Mouse (Mus musculus): ENCODE measurements around the gene Lsamp. TPM values are rescaled to one million over a fixed set of nuclear protein-coding genes. Genes with fewer than 3 reads are reported as not detected.

Gene Lsamp
- polyA plus RNA-seq, 1 experiment from 2014 or later, result 30.5 TPM

DNA sequence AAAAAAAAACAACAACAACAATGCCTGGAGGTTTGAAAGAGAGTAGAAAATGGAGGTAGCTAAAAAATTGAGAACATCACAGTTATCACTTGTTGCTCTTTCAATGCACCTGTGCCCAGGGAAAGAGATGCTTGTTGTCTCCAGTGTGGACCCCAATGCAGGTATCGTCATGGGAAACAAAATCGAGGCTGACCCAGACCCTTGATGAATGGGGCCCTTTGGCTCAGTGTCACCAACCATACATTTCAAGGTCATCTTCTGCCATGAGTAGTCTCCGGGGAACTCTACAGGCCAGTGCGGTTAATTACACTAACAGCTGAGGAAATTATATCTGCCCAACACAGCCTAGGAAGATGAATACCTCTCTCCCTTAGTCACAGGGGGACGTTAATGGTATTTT, 1023.4 kb downstream of the Lsamp start:
- Histone ChIP-seq H3K4me1 (no peaks in the 10 kb centered on the region), H3K36me3 (no peaks in the 10 kb centered on the region), H3K27me3 (no peaks in the 10 kb centered on the region), H3K4me3 (no peak overlapping the region), H3K9ac (replicated peaks) (no peak overlapping the region), H3K9me3 (no peaks in the 10 kb centered on the region), H3K27ac (replicated peaks) (no peak overlapping the region), H3K4me2 (replicated peaks) (no peak overlapping the region)
- WGBS, result 74% methylated on average over 5 of the region's 5 CpGs
- no peak for ATAC-seq (ENCODE audit: low FRiP score, low read depth)

DNA sequence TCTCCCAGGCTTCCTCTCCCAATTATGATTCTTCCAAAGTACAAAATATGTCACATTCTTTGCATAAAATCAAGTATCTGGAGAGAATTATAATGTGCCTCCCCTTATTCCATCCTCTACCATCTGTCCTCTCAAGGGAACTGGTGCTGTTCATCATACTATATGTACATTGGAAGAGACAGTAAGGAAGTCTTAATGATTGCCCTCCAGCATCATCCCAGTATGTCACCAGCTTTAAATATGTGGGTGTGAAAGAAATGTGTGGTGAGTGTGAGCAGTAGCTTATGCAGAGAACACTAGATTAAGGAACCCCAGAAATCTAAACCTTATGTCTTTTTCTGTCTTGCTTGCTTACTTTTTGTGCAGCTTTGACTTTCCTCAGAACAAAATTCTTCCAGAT, 1050.6 kb downstream of the Lsamp start:
- Histone ChIP-seq H3K4me3 (no peak overlapping the region), H3K36me3 (no peaks in the 10 kb centered on the region), H3K4me2 (replicated peaks) (no peak overlapping the region), H3K9me3 (no peaks in the 10 kb centered on the region), H3K9ac (replicated peaks) (no peak overlapping the region), H3K4me1 (no peaks in the 10 kb centered on the region), H3K27ac (replicated peaks) (no peak overlapping the region), H3K27me3 (no peaks in the 10 kb centered on the region)
- ATAC-seq (ENCODE audit: low FRiP score, low read depth), result no peak

GRCm38 (mm10) chr16:41041686-41042085, 1057.5 kb downstream of the Lsamp start:
- Histone ChIP-seq H3K9me3 (no peaks in the 10 kb centered on the region), H3K4me2 (replicated peaks) (no peak overlapping the region), H3K27ac (replicated peaks) (no peak overlapping the region), H3K9ac (replicated peaks) (no peak overlapping the region), H3K4me3 (no peak overlapping the region), H3K36me3 (no peaks in the 10 kb centered on the region), H3K4me1 (no peaks in the 10 kb centered on the region), H3K27me3 (no peaks in the 10 kb centered on the region)
- no peak for ATAC-seq (ENCODE audit: low FRiP score, low read depth)
- WGBS, result 63% methylated on average over 2 of the region's 2 CpGs

- Histone ChIP-seq H3K4me2 (replicated peaks) (no peak overlapping the region), H3K27me3 (no peaks in the 10 kb centered on the region), H3K36me3 (no peaks in the 10 kb centered on the region), H3K27ac (replicated peaks) (no peak overlapping the region), H3K4me1 (peaks cover 2% of the 10 kb centered on the region; the same call in 1 of the 2 replicates), H3K9ac (replicated peaks) (no peak overlapping the region), H3K4me3 (no peak overlapping the region), H3K9me3 (no peaks in the 10 kb centered on the region)
- 67% methylated on average over 7 of the region's 7 CpGs for WGBS
- no peak for ATAC-seq (ENCODE audit: low FRiP score, low read depth)
These were observed 1079.2 kb downstream of the Lsamp start for GRCm38 (mm10) chr16:41063270-41063857.

DNA sequence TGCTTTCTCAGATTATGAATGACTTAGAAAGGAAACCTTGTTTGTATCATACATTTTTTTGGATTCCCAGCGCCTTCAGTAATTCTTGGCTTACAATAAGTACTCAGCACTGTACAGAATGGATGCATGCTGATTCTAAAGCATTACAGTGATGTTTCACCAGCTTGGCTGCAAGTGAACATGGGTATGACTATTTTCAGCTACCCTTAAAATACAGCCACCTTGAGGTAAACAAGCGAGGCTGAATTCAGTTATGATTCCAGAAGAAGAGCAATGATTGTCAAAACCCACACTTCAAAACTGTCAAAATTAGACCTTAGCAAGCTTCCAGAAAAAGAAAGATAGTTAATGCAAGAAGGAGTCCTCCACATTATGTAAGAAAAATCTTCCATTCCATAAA, 1089.3 kb downstream of the Lsamp start:
- Histone ChIP-seq H3K4me3 (no peak overlapping the region), H3K4me2 (replicated peaks) (no peak overlapping the region), H3K27me3 (no peaks in the 10 kb centered on the region), H3K9ac (replicated peaks) (no peak overlapping the region), H3K27ac (replicated peaks) (no peak overlapping the region), H3K36me3 (no peaks in the 10 kb centered on the region), H3K9me3 (no peaks in the 10 kb centered on the region), H3K4me1 (no peaks in the 10 kb centered on the region)
- WGBS, result 92% methylated on average over 2 of the region's 2 CpGs
- ATAC-seq (ENCODE audit: low FRiP score, low read depth), result no peak

- Histone ChIP-seq H3K4me2 (replicated peaks) (no peak overlapping the region), H3K27ac (replicated peaks) (no peak overlapping the region), H3K9me3 (no peaks in the 10 kb centered on the region), H3K4me1 (no peaks in the 10 kb centered on the region), H3K9ac (replicated peaks) (no peak overlapping the region), H3K4me3 (no peak overlapping the region), H3K36me3 (no peaks in the 10 kb centered on the region), H3K27me3 (no peaks in the 10 kb centered on the region)
- ATAC-seq (ENCODE audit: low FRiP score, low read depth), result no peak
- 89% methylated on average over 2 of the region's 2 CpGs for WGBS
These were observed 1104.5 kb downstream of the Lsamp start for GRCm38 (mm10) chr16:41088648-41089047.

DNA sequence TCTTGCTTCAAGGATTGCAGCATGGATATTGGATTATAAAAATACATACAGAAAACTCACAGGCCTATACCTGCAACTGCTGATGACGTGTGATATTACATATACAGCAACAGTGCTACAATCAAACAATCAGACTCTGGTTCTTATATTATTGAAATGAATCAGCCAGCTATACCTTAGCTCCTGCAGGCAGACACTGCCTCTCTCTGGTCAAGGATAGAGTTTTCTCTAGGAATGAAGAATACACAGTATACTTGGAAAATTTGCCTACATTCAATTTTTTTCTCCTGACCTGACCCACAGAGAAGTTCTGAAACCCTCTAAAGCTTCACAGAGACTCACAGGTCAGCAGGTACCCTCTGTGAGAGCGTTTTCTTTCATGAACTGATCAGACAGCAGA, 1105.9 kb downstream of the Lsamp start:
- ATAC-seq (ENCODE audit: low FRiP score, low read depth), result no peak

GRCm38 (mm10) chr16:41091259-41091658, 1107.1 kb downstream of the Lsamp start:
- ATAC-seq (ENCODE audit: low FRiP score, low read depth), result 0 out of 2 replicates have a peak, but pooled peaks have one; percentile 52
- Histone ChIP-seq H3K4me2 (replicated peaks) (no peak overlapping the region), H3K36me3 (no peaks in the 10 kb centered on the region), H3K9ac (replicated peaks) (no peak overlapping the region), H3K27ac (replicated peaks) (no peak overlapping the region), H3K9me3 (no peaks in the 10 kb centered on the region), H3K27me3 (no peaks in the 10 kb centered on the region), H3K4me1 (no peaks in the 10 kb centered on the region), H3K4me3 (no peak overlapping the region)

More for the DNA sequence above, 1105.9 kb downstream of the Lsamp start:
- no peak overlapping the region for H3K9ac ChIP-seq (replicated peaks)
- H3K4me1 ChIP-seq, result no peaks in the 10 kb centered on the region
- no peak overlapping the region for H3K4me2 ChIP-seq (replicated peaks)
- H3K36me3 ChIP-seq, result no peaks in the 10 kb centered on the region
- H3K9me3 ChIP-seq, result no peaks in the 10 kb centered on the region
- H3K27me3 ChIP-seq, result no peaks in the 10 kb centered on the region
- no peak overlapping the region for H3K27ac ChIP-seq (replicated peaks)
- 59% methylated on average over 2 of the region's 2 CpGs for WGBS
- no peak overlapping the region for H3K4me3 ChIP-seq

DNA sequence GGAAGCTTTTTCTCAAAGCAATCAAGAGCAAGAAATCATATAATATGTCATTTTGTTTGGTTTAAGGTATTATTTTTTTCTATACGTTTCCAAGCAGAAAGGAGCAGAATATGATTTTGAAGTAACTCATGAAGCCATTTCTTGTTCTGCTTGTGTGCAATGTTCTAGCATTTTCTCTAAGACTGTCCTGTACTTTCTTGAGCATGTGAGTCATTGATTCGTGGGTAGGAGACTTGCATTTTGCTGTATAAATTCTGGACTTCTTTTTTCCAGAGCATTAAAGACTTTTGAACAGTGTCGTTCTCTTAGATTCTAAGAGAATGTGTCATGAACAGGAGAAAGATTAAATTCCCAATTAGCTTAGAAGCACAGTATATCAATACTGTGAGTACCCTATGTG, 1118.6 kb downstream of the Lsamp start:
- H3K4me3 ChIP-seq, result no peak overlapping the region
- ATAC-seq (ENCODE audit: low FRiP score, low read depth), result no peak
- H3K27ac ChIP-seq (replicated peaks), result no peak overlapping the region
- no peaks in the 10 kb centered on the region for H3K4me1 ChIP-seq
- no peaks in the 10 kb centered on the region for H3K36me3 ChIP-seq
- 90% methylated on average over 3 of the region's 3 CpGs for WGBS
- H3K27me3 ChIP-seq, result no peaks in the 10 kb centered on the region
- H3K9ac ChIP-seq (replicated peaks), result no peak overlapping the region
- H3K4me2 ChIP-seq (replicated peaks), result no peak overlapping the region
- no peaks in the 10 kb centered on the region for H3K9me3 ChIP-seq

- H3K36me3 ChIP-seq, result no peaks in the 10 kb centered on the region
- ATAC-seq (ENCODE audit: low FRiP score, low read depth), result no peak
- H3K27me3 ChIP-seq, result no peaks in the 10 kb centered on the region
- no peak overlapping the region for H3K9ac ChIP-seq (replicated peaks)
- WGBS, result 67% methylated on average over 2 of the region's 2 CpGs
- no peaks in the 10 kb centered on the region for H3K9me3 ChIP-seq
- H3K4me3 ChIP-seq, result no peak overlapping the region
- no peak overlapping the region for H3K27ac ChIP-seq (replicated peaks)
- no peaks in the 10 kb centered on the region for H3K4me1 ChIP-seq
- no peak overlapping the region for H3K4me2 ChIP-seq (replicated peaks)
These were observed 1140.2 kb downstream of the Lsamp start for GRCm38 (mm10) chr16:41124361-41124760.

- Histone ChIP-seq H3K27ac (replicated peaks) (no peak overlapping the region), H3K4me1 (no peaks in the 10 kb centered on the region), H3K36me3 (no peaks in the 10 kb centered on the region), H3K4me3 (no peak overlapping the region), H3K4me2 (replicated peaks) (no peak overlapping the region), H3K9ac (replicated peaks) (no peak overlapping the region), H3K9me3 (no peaks in the 10 kb centered on the region), H3K27me3 (no peaks in the 10 kb centered on the region)
- ATAC-seq (ENCODE audit: low FRiP score, low read depth), result no peak
- WGBS, result 89% methylated on average over 2 of the region's 2 CpGs
These were observed 1140.9 kb downstream of the Lsamp start for GRCm38 (mm10) chr16:41125051-41125450.

DNA sequence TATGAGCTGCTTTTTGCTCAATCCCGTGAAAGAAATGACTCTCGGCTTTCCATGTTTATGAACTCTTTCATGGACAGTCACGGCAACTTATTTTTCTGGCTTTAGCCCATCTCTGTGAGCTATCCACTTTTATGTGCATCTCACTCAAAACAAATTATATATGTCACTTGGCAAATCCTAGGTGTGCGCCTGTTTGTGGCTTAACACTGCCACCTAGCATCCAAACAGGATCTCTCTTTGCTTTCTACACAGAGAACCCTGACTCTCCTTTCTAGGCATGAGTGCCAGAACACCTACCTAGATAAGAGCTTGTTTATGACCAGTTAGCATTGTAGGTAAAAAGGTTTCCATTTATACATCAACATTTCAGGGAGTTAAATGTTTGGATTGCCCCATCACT, 1146.9 kb downstream of the Lsamp start:
- no peaks in the 10 kb centered on the region for H3K36me3 ChIP-seq
- H3K4me2 ChIP-seq (replicated peaks), result no peak overlapping the region
- no peak overlapping the region for H3K4me3 ChIP-seq
- WGBS, result 75% methylated on average over 4 of the region's 4 CpGs
- no peak for ATAC-seq (ENCODE audit: low FRiP score, low read depth)
- H3K4me1 ChIP-seq, result no peaks in the 10 kb centered on the region
- H3K27ac ChIP-seq (replicated peaks), result no peak overlapping the region
- no peak overlapping the region for H3K9ac ChIP-seq (replicated peaks)
- no peaks in the 10 kb centered on the region for H3K27me3 ChIP-seq
- H3K9me3 ChIP-seq, result no peaks in the 10 kb centered on the region

DNA sequence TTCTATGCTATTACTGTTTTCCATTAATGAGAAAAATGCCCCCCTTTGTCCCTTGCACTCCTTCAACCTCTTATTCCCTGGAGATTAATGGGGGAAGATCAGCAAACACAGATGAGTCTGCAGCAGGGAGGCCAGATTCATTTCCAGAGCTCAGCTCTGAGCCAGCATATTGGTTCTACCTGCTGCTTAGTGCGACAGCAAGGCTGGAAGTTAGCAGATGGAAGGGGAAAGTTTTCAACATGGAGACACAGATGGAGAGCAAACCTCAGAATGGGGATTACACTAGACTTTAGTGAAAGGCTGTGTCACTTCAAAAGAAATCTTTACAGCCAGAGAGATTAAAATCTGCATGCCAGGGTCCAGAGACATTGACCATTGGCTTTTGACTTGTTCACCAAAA, 1188.7 kb downstream of the Lsamp start:
- 43% methylated on average over 1 of the region's 1 CpGs for WGBS
- Histone ChIP-seq H3K4me3 (no peak overlapping the region), H3K27me3 (no peaks in the 10 kb centered on the region), H3K9me3 (no peaks in the 10 kb centered on the region), H3K36me3 (no peaks in the 10 kb centered on the region), H3K9ac (replicated peaks) (no peak overlapping the region), H3K27ac (replicated peaks) (no peak overlapping the region), H3K4me2 (replicated peaks) (no peak overlapping the region), H3K4me1 (no peaks in the 10 kb centered on the region)
- no peak for ATAC-seq (ENCODE audit: low FRiP score, low read depth)

All from midbrain, embryonic 12.5 days (tissue).